Mouse (Mus musculus) kidney, adult 11 months (tissue): Measurements from ENCODE around the gene Tshz2.
"Not testable (repeated sequence)": the region's sequence is repeated elsewhere in the genome, so short reads cannot be mapped to it uniquely, and the experiment has no call there.

Experiments used
- DNase-seq: peaks from one replicate; pipeline ENCODE4 v3.0.0; 2022

Gene Tshz2

DNA sequence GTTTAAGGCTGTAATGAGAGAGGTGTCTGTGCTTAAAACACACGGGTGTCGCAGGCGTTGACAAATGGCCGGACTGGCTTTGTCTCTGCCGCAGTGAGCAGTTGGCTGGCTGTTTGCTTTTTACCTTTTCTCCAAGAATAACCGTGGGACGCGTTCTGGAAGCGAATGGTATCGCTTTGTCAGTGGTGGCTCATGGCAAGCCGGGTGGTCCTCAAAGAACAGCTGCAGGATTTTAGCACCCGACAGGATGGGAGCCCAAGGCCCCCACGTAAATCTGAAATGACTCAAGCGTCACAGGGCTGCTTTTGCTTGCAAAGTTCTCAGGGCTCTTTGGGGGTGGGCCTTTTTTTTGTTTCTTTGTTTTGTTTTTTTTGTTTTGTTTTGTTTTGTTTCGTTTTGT is 193.5 kb downstream of the Tshz2 start:
- DNase-seq: no peak

DNA sequence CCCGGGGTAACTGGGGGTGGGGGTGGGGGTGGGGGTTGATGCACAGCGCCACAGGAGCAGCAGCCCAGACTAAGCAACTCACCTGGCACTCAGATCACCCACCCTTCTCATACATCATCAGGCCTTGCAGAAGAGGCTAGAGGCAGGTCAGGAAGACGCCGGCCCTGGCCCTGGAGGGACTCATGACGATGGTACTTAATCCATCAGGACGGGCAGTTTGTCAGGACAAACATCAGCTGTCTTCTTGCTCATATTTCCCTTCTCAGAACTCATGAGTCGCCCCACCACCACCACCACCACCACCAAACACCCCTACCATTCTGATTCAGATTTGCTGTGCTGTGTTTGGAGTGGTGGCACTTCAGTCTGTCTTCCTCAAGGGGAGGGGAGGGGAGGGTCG is 194.0 kb downstream of the Tshz2 start:
- no peak for DNase-seq

DNA sequence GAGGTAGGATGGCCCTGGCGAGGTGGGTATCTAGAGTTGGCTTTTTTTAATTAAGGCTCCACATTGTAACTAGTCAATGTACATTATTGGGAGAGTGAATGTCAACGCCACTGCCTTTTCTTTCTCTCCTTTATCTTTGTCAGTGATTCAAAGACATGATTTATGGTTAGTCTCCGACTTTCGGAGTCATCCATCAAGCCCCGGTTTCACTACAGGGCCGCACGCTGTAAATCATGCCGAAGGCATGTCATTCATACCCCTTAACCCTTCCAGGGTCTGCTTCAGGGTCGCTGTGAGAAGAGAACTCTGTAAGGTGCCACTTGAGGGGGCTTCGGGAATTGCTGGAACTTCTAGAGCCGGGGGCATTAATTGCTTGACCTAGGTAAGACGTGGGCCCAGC is 199.4 kb downstream of the Tshz2 start:
- DNase-seq: no peak

DNA sequence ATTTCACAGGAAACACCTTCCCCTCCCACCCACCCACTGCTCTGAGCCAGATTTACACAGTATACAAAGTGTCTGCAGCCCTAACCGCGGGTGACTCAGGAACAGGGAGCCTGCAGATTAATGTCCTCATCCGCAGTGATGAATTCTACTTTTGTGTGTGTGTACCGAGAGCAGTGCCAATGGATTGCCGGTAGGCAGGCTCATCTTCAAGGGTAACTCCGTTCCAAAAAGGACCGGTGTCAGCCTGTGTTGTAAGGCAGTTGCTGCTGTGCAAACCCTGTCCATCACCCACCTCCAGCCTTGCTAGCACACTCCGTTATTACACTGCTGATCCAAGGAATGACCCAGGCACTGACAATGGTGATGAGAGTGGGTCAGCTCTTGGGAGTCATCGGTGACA is 200.8 kb downstream of the Tshz2 start:
- DNase-seq: no peak

DNA sequence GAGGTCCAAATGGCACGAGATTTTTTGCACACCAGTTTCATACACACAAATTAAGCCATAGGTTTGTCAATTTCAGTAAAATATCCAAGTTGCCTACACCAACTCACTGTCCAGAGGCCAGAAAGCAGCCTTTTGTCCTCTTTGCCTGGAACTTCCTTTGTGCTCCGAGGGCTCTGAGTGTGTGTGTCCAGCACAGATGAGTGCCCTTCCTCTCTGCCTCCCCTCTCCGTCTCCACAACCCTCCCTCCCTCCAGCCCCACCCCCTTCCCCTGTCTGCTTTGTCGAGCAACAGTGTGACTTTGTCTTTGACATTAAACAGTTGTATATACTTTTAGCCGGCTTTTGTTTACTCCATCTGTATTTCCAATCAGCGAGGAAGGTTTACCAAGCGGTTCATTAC is 201.8 kb downstream of the Tshz2 start:
- no peak for DNase-seq

DNA sequence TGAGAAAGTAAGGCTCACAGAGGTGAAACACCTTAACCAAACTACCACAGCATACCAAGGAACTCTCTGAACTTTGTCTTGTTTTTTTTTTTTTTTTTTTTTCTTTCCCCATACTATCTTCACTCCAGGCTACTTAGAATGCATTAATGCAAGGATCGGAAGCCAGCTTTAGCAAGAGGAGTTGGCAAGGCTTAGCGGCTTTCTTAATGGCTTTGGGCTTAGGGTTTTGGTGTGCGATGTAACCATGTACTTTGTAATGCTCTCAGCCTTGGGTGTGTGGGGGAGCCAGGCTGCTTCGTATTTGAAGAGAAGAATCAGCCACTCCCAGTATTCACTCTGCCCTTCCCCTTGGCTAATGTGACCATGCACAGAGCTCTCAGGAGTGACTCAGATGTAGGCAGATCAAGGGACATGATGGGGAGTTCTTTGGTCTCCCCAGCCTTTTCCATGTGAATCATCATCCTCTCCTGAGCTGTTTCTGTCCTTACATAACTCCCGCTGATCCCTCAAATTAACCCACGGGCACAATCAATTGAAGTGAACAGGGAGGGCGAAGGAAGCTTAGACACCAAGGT is 204.3 kb downstream of the Tshz2 start:
- DNase-seq: no peak

DNA sequence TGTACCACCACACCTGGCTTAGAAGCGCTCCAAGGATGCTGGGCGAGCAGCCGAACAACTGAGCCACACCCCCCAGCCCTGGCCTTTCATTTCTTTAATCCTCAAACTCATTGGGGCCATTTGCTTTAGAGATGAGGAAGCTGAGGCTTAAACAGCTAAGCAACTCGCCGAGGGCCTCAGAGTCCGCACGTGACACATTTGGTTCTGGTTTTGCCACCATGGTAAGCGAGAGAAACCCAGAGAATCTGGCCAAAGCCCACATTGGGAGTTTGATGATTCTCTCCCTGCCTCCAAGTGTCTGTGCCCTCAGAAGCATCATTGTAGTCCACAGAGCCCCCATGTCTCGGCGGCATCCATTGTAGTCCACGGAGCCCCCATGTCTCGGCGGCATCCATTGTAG is 205.7 kb downstream of the Tshz2 start:
- DNase-seq: no peak

DNA sequence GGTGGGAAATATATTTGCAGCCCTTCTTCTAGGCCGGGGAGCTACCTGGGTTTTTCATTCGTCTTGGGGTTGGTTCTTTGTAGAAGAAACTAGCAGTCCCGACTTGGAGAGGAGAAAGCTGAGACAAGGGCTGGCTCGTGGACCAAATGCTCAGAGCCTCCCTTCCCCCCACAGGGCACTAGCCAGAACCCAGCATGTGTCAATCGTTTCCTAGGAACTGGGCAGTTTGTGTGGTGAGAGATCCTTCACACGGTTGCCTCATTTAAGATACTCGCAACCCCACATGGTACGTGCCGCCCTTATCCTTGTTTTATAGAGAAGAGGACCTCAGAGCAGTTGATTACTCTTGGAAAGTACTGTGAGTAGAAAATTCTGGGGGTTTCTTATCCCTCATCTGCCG is 208.6 kb downstream of the Tshz2 start:
- DNase-seq: no peak

DNA sequence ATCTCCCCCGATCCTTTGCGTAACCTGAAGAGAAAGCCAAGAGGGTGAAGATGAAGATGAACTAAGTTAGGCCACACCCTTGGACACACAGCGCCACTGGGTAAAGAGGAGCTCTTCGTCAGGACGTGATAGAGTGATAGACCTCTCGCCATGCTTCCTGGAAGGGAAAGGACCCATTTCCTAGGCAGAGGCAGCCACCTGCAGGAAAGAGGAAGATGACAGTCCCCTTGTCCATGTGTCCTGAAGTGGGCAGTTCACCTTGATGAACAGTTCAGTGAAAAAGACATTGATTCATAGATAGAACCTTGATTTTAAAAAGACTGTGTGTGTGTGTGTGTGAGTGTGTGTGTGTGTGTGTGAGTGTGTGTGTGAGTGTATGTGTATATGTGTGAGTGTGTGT is 209.7 kb downstream of the Tshz2 start:
- DNase-seq: no peak

DNA sequence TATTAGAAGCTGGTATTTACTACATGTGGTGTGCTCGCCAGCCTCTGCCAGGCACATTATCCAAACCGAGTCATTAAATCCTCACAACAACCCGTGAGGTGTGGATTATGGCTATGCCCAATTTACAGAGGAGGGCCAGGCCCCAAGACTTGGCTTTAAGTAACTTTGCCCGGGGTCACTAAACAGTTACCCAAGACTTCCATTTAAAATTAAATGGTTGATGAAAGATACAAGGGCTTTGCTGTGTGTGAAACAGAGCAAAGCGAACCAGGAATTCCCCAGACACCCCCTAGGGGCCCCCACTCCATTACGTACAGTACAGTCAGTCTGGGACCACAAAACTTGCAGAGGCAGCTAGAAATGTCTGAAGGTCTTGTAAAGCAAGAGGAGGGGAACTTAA is 210.7 kb downstream of the Tshz2 start:
- no peak for DNase-seq

DNA sequence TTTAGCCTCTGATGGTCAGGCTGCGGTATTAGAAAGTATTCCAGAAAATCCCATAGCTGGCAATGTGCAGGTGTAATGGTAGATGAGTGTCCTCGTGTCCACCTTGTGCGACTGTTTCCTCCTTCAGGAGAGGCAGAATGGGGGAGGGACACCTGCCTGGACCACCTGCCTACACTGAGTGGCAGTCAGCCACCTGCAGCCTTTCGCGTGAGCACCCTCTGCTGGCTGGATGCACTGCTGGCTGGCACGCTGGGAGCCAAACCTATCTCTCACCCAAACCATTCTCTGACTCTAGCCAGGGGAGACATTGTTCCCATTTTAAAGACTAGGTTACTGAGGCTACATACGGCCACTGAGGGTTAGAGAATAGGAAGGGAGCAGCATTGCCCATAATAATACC is 216.3 kb downstream of the Tshz2 start:
- peak; percentile 7 for DNase-seq

DNA sequence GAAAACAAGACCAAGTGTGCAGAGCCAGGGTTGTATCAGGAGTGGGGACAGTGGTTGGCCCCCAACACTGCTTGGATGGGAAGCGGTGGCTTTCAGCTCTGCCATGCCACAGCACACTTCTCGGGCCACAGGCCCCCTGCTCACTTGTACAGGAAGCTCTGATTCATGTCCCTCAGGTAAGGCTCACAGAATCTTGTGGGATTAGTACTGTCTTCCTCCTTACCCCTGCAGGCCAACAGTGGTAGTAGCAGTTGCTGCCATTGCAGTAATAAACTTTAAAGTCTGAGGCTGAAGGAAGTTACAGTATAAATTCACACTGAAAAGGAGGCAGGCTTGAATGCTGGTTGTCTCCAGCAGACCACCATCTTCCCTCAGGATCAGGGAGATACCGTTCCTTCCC is 216.7 kb downstream of the Tshz2 start:
- DNase-seq: no peak

DNA sequence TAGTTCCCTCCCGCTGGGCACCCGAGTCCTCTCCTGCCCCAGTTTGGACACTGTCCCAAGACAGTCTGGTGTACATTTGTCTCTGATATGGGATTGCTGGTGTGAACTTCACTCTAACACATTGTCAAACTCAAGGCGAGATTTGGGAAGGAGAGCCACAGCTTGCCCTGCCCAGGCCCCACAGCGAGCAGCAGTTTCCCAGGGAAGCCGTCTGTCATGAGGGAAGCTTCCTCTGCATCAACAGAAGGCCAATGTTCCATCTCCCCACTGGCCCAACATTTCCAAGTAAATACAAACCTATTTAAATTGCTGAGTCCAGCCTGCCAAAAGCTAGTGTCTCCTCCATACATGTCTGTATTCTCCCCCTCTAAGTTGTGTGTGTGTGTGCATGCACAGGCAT is 218.8 kb downstream of the Tshz2 start:
- DNase-seq: no peak

DNA sequence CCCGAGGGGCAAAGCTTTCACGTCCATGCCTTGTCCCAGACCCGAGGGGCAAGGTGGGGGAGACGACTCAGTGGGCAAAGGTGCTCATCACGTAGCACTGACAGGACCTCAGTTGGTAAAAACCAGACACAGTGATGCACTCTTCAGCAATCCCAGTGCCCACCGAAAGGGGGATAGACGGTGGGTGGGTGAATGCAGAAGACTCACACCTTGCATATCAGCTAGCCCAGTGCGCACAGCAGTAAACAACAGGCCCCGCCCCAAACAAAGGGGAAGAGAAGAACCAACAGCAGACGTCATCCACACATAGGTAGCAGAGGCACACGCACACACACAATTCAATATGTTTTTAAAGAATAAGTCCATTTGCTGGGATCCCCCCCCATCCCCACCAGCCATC is 221.7 kb downstream of the Tshz2 start:
- DNase-seq: no peak

DNA sequence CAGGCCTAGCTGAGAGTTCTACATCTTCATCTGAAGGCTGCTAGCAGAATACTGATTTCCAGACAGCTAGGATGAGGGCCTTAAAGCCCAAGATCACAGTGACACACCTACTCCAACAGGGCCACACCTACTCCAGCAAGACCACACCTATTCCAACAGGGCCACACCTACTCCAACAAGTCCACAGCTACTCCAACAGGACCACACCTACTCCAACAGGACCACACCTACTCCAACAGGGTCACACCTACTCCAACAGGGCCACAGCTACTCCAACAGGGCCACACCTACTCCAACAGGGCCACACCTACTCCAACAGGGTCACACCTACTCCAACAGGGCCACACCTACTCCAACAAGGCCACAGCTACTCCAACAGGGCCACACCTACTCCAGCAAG is 224.2 kb downstream of the Tshz2 start:
- DNase-seq: not testable (repeated sequence)

DNA sequence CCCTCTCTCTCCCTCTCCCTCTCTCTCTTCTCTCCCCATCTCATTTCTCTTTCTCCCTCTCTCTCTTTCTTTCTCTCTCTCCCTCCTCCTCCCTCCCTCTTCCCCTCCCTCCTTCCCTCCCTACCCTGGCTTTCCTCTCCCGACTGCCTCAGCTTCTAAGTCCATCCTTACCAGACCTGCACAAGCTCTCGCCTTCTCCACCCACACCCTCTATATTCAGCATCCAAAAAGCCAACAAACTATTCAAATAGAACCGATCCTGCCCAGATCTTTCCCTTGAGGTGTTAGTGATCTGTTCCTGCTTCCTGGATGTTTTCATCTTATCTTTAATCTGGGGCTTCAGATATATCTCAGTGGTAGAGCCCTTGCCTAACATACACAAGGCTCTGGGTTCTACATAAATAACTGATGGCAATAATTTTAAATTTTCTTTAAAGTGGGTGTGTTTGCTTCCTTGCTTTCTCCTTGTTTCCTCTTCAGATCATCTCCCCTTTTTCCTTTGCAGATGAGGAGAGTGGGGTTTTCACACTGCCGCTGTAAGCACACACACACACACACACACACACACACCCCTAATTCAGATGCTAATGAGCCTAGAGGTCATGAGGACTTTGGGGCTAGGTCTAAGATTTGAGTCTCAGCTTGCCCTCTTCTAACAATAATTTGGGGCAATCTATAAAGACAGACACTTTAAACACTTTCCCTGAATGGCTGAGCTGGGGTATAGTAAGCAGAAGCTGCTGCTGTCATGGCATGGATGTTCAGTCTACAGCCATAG is 226.5 kb downstream of the Tshz2 start:
- no peak for DNase-seq

DNA sequence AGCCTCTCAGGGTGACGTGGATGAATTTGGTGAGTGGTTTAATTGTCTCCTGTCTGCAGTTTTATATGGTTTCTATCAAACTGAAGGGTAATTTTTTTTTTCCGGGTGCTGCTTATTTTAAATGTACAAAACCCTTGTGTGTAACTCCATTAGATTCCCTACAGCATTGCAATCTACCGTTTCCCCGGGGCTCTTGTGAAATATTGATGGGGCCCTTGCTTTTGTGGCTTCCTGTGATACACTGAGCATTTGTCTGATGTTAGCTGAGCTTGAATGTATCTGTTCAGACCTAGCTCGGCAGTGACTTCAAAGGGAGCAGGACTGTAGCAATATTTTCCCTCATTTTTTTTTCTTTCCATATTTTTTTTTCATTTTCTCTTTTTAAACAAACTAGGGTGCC is 228.1 kb downstream of the Tshz2 start:
- no peak for DNase-seq

DNA sequence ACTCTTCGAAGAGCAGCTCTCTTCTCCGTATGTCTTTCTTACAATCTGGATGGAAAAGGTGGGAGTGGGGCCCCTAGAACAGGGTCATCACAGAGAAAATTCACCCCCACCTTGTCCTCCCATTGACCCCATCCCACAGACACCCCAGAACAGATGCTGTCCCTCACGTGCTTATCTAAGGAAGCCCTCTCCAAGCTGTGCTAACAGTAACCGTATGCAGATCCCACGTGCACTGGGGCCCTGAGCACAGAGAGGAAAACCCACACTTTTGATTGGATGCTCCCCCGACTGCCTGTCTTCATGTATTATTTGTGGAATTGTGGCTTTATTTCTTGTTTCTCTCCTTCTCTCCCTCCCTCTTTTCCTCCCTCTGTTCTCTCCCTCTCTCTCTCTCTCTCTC is 229.9 kb downstream of the Tshz2 start:
- no peak for DNase-seq

DNA sequence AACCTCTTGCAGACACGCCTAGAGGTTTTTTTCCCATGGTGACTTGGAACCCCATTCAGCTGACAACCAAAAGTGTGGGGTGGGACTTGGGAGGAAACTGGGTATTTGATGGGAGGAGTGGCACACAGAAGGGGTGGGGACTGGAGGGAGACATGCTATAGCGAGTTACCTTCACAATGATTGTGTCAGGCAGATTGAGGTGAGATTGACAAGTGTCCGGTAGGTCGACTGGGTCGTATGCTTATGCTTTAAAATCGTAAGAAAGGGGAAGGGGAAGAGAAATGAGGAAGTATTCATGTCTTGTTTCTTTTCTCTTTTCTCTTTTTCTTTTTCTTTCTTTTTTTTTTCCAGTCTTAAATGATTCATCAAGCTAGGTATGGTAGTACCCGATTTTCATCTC is 236.7 kb downstream of the Tshz2 start:
- DNase-seq: no peak

DNA sequence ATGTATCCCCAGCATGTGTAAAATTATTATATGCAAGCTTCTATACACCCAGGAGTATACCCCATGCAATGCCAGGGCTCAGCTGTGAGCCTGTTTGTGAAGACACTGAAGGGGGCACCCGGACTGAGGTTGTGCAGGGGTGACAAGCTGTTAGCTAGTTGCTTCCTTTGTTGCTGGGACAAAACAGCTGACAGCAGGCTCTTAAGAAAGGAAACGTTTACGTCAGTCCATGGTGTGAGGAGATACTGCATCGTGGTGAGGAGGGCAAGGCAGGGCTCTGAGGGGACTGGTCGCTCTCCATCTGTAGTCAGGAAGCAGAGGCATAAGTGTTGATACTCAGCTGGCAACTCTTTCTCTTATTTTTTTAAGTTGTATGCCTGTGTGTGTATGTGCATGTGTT is 237.7 kb downstream of the Tshz2 start:
- DNase-seq: no peak

DNA sequence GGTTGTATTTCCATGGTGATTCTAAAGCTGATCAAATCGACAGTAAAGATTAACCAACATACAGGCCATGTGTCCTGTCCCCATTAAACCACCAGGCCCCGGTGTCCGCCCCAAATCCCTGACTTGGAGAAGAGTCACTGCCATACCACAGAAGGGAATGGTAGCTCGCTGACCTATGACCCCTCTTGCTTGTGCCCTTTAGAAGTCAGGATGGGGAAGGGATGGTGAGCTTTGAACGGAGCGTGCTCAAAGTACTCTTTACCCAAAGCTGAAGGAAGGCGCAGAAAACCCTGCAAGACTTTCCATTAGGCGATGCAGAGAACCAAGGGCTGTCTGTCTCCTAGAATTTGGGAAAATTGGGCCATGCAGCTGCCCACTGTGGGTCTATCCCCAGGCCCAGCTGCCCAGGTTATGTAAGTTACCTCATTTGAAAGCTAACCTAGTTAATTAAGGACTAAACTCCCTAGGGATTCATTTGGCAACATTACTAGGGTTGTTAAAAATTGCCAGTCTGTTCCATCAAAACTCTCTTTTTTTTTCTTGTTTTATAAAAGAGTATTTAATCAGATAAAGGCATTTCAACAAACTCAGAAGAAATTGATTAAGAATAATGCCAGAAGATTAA is 238.7 kb downstream of the Tshz2 start:
- DNase-seq: no peak

DNA sequence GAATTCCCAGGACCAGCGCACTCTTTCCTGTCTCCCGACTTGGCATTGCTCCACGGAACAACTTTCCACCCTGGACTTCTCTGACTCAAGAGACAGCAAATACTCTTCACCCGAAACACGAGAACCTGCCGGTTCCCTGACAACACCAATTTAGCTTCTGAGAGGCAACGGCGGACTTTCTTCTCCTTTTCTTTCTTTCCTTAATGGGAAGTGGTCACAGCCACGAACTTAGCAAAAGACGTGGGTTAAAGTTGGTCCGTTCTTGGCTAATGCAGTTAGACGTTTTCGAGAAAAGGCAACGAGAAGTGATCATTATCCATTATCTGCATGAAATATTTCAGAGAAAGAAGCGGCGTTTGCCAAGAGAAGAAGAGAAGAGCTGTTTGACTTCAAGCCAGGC is 240.6 kb downstream of the Tshz2 start:
- DNase-seq: no peak

DNA sequence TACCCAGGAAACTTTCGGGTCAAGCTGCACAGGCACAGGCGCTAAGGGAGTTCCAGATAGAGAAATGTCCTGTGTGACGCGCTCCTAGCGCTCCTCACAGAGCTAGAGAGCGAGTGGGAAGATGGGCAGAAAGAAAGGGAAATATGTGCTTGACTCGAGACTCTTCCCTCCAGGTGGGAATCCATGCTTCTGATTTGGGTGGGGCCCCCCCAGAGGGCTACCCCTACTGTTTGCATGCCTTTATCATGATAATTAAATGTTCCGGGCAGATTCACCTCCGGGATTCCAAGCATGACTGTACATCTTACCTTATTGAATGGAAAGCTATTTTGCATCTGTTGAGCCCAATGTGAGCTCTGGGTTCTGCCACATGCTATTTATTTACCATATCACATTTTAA is 255.1 kb downstream of the Tshz2 start:
- no peak for DNase-seq

DNA sequence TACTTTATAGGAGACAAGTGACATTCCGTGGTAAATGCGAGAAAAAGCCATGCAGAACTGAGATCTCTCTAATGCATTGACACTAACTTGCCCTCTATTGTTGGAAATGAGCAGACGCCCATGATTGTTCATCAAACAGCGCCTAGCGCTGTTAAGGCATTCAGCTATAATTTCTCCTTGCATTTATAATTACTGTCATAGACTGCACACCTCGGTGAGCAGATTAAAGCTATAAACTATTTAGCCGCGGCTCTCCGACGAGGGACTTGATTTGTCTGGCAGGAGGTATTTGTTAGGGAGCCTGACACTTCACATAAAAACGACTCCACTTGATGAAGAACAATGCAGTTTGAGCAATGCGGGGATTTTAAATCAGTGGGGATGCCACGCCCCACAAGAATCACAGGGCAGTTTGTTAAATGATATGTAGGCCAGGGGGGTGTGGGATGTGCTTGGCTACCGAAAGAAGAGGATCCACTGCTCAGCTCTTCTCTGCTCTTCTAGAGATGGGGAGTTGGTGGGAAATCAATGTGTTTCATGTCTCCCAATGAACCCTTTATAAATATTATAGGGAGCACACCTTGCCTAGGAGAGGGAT is 259.7 kb downstream of the Tshz2 start:
- DNase-seq: no peak
